Mouse (Mus musculus): ENCODE results near the gene Rab27a. TPM values are rescaled to one million over a fixed set of nuclear protein-coding genes. Genes with fewer than 3 reads are reported as not detected.
"Not testable (repeated sequence)": the region's sequence is repeated elsewhere in the genome, so short reads cannot be mapped to it uniquely, and the experiment has no call there.

Gene Rab27a
- polyA plus RNA-seq, 1 experiment from 2014 or later: 1.6 TPM

DNA sequence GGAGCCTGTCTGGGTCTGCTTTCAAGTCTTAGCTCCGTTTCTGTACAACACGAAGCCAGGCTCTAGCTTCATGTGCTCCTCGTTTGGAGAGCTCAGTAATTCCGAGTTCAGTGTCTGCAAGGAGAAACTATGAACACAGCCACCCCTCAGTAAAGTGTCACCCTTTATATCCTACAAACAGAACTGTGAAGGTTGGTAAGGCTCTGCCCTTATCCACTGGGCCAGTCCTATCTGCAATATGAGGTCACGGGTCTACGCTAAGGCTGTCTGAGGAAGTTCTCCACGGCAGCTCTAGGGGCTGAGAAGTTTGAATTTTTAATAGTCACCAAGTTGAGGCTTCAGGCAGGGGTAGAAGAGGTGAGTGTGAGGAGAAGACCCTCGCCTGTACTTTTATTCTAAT lies 27.8 kb downstream of the Rab27a start:
- peaks cover 11% of the 10 kb centered on the region for H3K4me1 ChIP-seq (ENCODE audit: control insufficient read depth, insufficient read depth, low read length)
- H3K27ac ChIP-seq (ENCODE audit: low read depth, low read length): no peak overlapping the region
- H3K9me3 ChIP-seq (replicated peaks; ENCODE audit: control insufficient read depth, low read length): no peaks in the 10 kb centered on the region
- no peak for ATAC-seq (replicated peaks; ENCODE audit: insufficient number of reproducible peaks, low FRiP score, low TSS enrichment)
- no peaks in the 10 kb centered on the region for H3K36me3 ChIP-seq (ENCODE audit: control insufficient read depth, insufficient read depth, low read length)
- 75% methylated on average over 8 of the region's 8 CpGs for WGBS (ENCODE audit: insufficient replicate concordance)
- no peak overlapping the region for H3K4me2 ChIP-seq
- no peak overlapping the region for H3K9ac ChIP-seq (ENCODE audit: low read depth, low read length)
- H3K27me3 ChIP-seq (ENCODE audit: control insufficient read depth, insufficient read depth, low read length): no peaks in the 10 kb centered on the region
- no peak overlapping the region for H3K4me3 ChIP-seq (ENCODE audit: low read depth, low read length)

DNA sequence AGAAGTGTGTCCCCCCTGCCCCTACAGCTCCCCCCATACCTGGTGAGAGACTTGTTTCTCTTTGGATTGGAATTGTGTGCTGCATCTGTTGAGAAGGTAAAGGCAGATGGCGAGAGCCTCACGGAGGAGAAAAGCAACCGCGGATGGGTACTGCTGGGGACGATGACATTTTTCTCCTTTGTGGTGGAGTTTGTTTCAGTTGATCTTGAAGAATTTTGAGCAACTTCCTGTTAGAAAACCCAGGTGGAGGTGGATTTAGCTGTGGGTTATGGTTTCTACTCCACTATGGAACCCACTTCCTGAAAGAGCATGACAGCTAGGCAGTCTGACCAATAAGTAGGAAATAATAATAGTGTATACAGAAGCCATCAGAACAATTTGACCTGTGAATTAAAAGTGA lies 28.5 kb downstream of the Rab27a start:
- H3K9ac ChIP-seq (ENCODE audit: low read depth, low read length): no peak overlapping the region
- H3K27ac ChIP-seq (ENCODE audit: low read depth, low read length): no peak overlapping the region
- H3K4me3 ChIP-seq (ENCODE audit: low read depth, low read length): no peak overlapping the region
- 88% methylated on average over 5 of the region's 5 CpGs for WGBS (ENCODE audit: insufficient replicate concordance)
- no peaks in the 10 kb centered on the region for H3K27me3 ChIP-seq (ENCODE audit: control insufficient read depth, insufficient read depth, low read length)
- H3K9me3 ChIP-seq (replicated peaks; ENCODE audit: control insufficient read depth, low read length): no peaks in the 10 kb centered on the region
- peaks cover 4% of the 10 kb centered on the region for H3K4me1 ChIP-seq (ENCODE audit: control insufficient read depth, insufficient read depth, low read length)
- no peak for ATAC-seq (replicated peaks; ENCODE audit: insufficient number of reproducible peaks, low FRiP score, low TSS enrichment)
- H3K36me3 ChIP-seq (ENCODE audit: control insufficient read depth, insufficient read depth, low read length): no peaks in the 10 kb centered on the region
- no peak overlapping the region for H3K4me2 ChIP-seq

DNA sequence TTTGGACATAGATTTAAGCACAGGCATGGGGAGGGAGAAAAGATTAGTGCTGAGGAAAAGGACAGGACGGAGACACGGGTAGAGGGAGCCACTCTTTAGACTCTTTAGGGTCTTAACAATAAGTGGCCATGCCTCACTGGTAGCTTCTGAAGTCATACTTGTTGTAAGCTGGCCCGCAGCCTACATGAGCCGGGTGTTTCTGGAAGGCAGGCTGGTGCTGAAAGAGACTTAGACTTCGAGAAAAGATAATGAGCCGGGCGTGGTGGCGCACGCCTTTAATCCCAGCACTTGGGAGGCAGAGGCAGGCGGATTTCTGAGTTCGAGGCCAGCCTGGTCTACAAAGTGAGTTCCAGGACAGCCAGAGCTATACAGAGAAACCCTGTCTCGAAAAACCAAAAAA lies 34.7 kb downstream of the Rab27a start:
- H3K27me3 ChIP-seq (ENCODE audit: control insufficient read depth, insufficient read depth, low read length); H3K9ac ChIP-seq (ENCODE audit: low read depth, low read length); ATAC-seq (replicated peaks; ENCODE audit: insufficient number of reproducible peaks, low FRiP score, low TSS enrichment); H3K4me1 ChIP-seq (ENCODE audit: control insufficient read depth, insufficient read depth, low read length); H3K36me3 ChIP-seq (ENCODE audit: control insufficient read depth, insufficient read depth, low read length); H3K9me3 ChIP-seq (replicated peaks; ENCODE audit: control insufficient read depth, low read length); H3K4me2 ChIP-seq; H3K4me3 ChIP-seq (ENCODE audit: low read depth, low read length); H3K27ac ChIP-seq (ENCODE audit: low read depth, low read length): not testable (repeated sequence)
- WGBS (ENCODE audit: insufficient replicate concordance): 77% methylated on average over 12 of the region's 12 CpGs

DNA sequence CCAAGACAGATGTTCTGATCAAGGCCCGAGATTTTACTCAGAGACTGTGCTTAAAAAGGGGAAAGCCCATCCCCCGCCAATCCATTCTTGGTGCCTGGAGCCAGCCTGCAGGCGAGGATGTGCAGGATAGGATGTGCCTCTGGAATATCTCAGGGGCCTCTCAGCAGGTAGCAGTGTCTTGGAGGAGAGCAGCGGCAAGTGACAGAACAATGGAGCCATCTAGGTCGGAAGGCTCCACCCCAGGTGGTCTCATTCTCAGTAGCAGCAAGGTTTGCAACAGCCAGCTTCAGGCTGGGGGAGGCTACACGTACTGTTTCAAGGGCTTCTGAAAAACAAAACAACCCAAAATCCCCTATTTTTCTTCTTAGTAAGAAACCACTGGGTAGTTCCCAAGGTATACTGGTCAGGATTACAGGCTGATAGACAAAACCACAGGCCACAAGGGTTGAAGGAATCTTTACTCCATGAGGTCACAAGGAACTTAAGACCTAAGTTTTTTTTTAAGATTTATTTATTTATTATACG lies 35.2 kb downstream of the Rab27a start:
- Histone ChIP-seq H3K36me3 (ENCODE audit: control insufficient read depth, insufficient read depth, low read length) (no peaks in the 10 kb centered on the region), H3K27ac (ENCODE audit: low read depth, low read length) (no peak overlapping the region)

DNA sequence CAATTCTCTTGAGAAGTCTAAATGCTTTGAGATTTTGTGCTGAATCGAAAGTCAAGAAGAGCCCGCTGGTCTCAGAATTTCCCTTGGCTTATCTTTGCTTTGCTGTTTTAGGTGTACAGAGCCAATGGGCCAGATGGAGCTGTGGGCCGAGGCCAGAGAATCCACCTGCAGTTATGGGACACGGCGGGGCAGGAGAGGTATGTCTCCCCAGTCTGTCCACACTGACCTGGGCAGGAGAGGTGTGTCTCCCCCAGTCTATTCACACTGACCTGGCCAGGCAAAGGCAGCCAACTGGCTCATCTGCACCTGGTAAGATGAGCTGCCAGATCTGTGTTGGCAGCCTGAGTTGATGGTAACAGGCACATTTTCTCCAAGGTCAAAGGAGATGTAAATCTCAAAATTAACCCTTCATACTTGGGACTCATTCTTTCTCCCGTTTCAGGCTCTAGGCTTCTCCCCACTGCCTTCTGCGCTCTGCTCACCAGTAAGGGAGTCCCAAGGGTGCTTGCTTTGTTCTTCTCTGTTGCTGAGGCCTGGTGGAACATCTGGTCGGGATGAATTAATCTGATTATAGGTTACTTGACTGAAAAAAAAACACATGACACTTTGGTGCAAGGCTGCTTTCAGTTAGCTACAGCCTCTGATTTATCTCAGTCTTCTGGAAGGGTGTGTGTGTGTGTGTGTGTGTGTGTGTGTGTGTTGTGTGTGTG lies 37.8 kb downstream of the Rab27a start:
- Histone ChIP-seq H3K9me3 (replicated peaks; ENCODE audit: control insufficient read depth, low read length) (no peaks in the 10 kb centered on the region), H3K27ac (ENCODE audit: low read depth, low read length) (no peak overlapping the region), H3K4me2 (no peak overlapping the region), H3K36me3 (ENCODE audit: control insufficient read depth, insufficient read depth, low read length) (no peaks in the 10 kb centered on the region), H3K4me3 (ENCODE audit: low read depth, low read length) (no peak overlapping the region), H3K9ac (ENCODE audit: low read depth, low read length) (no peak overlapping the region), H3K27me3 (ENCODE audit: control insufficient read depth, insufficient read depth, low read length) (no peaks in the 10 kb centered on the region), H3K4me1 (ENCODE audit: control insufficient read depth, insufficient read depth, low read length) (no peaks in the 10 kb centered on the region)
- WGBS (ENCODE audit: insufficient replicate concordance): 74% methylated on average over 8 of the region's 8 CpGs
- no peak for ATAC-seq (replicated peaks; ENCODE audit: insufficient number of reproducible peaks, low FRiP score, low TSS enrichment)

More for the DNA sequence above, 35.2 kb downstream of the Rab27a start:
- ATAC-seq (replicated peaks; ENCODE audit: insufficient number of reproducible peaks, low FRiP score, low TSS enrichment): no peak
- 44% methylated on average over 7 of the region's 7 CpGs for WGBS (ENCODE audit: insufficient replicate concordance)
- Histone ChIP-seq H3K4me3 (ENCODE audit: low read depth, low read length) (no peak overlapping the region), H3K27me3 (ENCODE audit: control insufficient read depth, insufficient read depth, low read length) (no peaks in the 10 kb centered on the region), H3K9me3 (replicated peaks; ENCODE audit: control insufficient read depth, low read length) (no peaks in the 10 kb centered on the region), H3K9ac (ENCODE audit: low read depth, low read length) (no peak overlapping the region), H3K4me2 (no peak overlapping the region), H3K4me1 (ENCODE audit: control insufficient read depth, insufficient read depth, low read length) (no peaks in the 10 kb centered on the region)

DNA sequence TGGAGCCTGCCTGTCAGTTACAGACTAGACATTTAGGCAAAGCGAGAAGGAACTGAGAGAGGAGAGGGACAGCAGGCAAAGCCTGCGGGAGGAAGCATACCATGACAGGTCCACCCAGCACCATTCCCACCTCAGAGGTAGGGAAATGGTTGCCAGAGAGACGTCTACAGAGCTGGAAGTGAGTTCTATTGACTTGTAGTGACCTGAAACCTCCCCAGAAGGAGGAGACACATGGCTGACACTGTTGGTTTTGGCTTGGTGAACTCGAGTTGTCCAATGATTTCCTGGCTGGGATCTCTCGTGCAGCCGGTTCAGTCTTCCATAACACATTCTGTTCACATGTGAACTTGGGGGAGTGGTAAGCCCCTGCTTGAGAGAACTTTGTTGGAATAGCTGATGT lies 39.3 kb downstream of the Rab27a start:
- Histone ChIP-seq H3K9ac (ENCODE audit: low read depth, low read length) (no peak overlapping the region), H3K4me2 (no peak overlapping the region), H3K27me3 (ENCODE audit: control insufficient read depth, insufficient read depth, low read length) (no peaks in the 10 kb centered on the region), H3K36me3 (ENCODE audit: control insufficient read depth, insufficient read depth, low read length) (no peaks in the 10 kb centered on the region), H3K4me3 (ENCODE audit: low read depth, low read length) (no peak overlapping the region), H3K9me3 (replicated peaks; ENCODE audit: control insufficient read depth, low read length) (no peaks in the 10 kb centered on the region), H3K4me1 (ENCODE audit: control insufficient read depth, insufficient read depth, low read length) (no peaks in the 10 kb centered on the region), H3K27ac (ENCODE audit: low read depth, low read length) (no peak overlapping the region)
- 63% methylated on average over 6 of the region's 6 CpGs for WGBS (ENCODE audit: insufficient replicate concordance)
- ATAC-seq (replicated peaks; ENCODE audit: insufficient number of reproducible peaks, low FRiP score, low TSS enrichment): no peak

DNA sequence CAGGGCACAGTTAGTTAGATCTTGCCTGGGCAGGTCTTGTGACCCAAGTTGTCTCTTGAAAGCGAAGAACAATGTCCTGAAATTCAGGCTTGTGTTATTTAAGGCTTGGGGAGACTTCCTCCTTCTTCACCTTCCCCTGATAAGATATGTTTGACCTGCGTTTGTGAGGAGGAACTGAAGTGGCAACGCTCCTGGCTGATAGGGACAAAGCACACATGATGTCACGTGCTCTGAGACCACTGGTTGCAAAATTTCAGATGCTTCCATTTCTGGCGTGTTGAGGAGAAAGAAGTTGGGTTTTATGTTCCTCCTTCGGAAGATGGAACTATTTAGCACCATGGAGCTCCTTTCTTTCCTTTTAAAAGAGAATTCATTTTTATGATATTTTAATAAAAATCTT lies 41.2 kb downstream of the Rab27a start:
- Histone ChIP-seq H3K36me3 (ENCODE audit: control insufficient read depth, insufficient read depth, low read length) (no peaks in the 10 kb centered on the region), H3K9ac (ENCODE audit: low read depth, low read length) (no peak overlapping the region), H3K27ac (ENCODE audit: low read depth, low read length) (no peak overlapping the region), H3K27me3 (ENCODE audit: control insufficient read depth, insufficient read depth, low read length) (no peaks in the 10 kb centered on the region), H3K4me1 (ENCODE audit: control insufficient read depth, insufficient read depth, low read length) (no peaks in the 10 kb centered on the region), H3K4me3 (ENCODE audit: low read depth, low read length) (no peak overlapping the region), H3K4me2 (no peak overlapping the region), H3K9me3 (replicated peaks; ENCODE audit: control insufficient read depth, low read length) (no peaks in the 10 kb centered on the region)
- WGBS (ENCODE audit: insufficient replicate concordance): 40% methylated on average over 6 of the region's 6 CpGs
- no peak for ATAC-seq (replicated peaks; ENCODE audit: insufficient number of reproducible peaks, low FRiP score, low TSS enrichment)

DNA sequence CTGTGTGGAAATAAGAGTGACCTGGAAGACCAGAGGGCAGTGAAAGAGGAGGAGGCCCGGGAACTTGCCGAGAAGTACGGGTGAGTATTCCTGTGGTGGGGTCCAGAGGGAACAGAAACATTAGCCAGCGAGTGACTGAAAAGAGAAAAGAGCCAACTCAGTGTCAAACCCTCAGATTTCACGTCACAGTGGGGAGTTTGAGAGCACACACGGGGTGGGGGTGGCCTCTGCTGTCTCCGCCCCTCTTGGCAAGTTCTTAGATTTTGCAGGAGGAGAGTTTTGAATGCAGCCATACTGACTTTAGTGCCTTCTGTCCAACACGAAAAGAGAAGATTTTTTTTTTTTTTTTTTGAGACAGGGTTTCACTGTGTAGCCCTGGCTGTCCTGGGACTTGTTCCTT lies 42.5 kb downstream of the Rab27a start:
- H3K27ac ChIP-seq (ENCODE audit: low read depth, low read length): no peak overlapping the region
- ATAC-seq (replicated peaks; ENCODE audit: insufficient number of reproducible peaks, low FRiP score, low TSS enrichment): no peak

DNA sequence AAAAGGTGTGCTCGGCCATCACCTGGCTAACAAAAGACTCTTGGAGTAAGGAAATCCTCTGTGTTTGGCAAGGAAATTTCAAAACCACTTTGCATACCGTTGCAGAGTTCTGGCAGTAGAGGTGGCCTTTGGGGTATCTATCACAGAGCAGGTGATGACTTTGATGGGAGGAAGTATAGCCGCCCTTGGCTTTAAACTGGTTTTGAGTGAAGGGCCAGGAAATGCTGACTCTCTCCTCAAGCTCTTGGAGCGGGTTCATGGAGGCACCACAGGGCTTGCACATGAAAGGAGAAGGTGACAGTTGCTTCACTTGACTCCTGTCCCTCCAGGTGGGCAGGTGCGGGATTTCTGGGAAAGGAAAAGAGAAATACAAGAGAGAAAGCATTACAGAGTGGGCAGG lies 42.9 kb downstream of the Rab27a start:
- Histone ChIP-seq H3K27me3 (ENCODE audit: control insufficient read depth, insufficient read depth, low read length) (no peaks in the 10 kb centered on the region; the same call in 1 of the 2 replicates), H3K9ac (ENCODE audit: low read depth, low read length) (no peak overlapping the region), H3K4me3 (ENCODE audit: low read depth, low read length) (no peak overlapping the region), H3K36me3 (ENCODE audit: control insufficient read depth, insufficient read depth, low read length) (no peaks in the 10 kb centered on the region), H3K4me1 (ENCODE audit: control insufficient read depth, insufficient read depth, low read length) (no peaks in the 10 kb centered on the region), H3K27ac (ENCODE audit: low read depth, low read length) (no peak overlapping the region), H3K4me2 (no peak overlapping the region), H3K9me3 (replicated peaks; ENCODE audit: control insufficient read depth, low read length) (no peaks in the 10 kb centered on the region)
- WGBS (ENCODE audit: insufficient replicate concordance): 62% methylated on average over 5 of the region's 5 CpGs
- ATAC-seq (replicated peaks; ENCODE audit: insufficient number of reproducible peaks, low FRiP score, low TSS enrichment): no peak

More for the DNA sequence above, 42.5 kb downstream of the Rab27a start:
- Histone ChIP-seq H3K9me3 (replicated peaks; ENCODE audit: control insufficient read depth, low read length) (no peaks in the 10 kb centered on the region), H3K4me1 (ENCODE audit: control insufficient read depth, insufficient read depth, low read length) (no peaks in the 10 kb centered on the region), H3K4me2 (no peak overlapping the region), H3K27me3 (ENCODE audit: control insufficient read depth, insufficient read depth, low read length) (no peaks in the 10 kb centered on the region), H3K4me3 (ENCODE audit: low read depth, low read length) (no peak overlapping the region), H3K36me3 (ENCODE audit: control insufficient read depth, insufficient read depth, low read length) (no peaks in the 10 kb centered on the region), H3K9ac (ENCODE audit: low read depth, low read length) (no peak overlapping the region)
- 60% methylated on average over 8 of the region's 8 CpGs for WGBS (ENCODE audit: insufficient replicate concordance)

All from heart, embryonic 11.5 days (tissue).